Mouse (Mus musculus): Measurements from ENCODE around the gene Sprr1a.

The Sprr1a gene

DNA sequence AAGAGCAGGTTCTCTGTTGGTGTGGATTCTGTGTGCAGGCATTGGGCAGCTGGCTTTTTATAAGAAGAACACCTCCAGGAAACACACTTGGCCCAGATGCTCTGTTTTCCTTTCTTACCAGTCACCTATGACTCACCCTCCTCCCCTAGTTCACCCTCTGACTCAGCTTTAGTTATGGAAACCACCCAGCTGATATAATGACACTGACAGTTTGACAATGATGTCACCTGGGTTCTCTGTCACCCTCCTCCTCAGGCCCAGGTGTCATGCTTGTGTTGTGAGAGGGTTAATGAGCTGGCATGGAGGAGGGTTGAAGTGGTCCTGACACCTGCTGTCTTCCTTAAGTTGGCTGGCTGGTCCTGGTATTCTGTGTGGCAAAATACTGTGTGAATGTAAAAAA lies at the start of gene Sprr1a:
TSS of gene Sprr1a (minus strand) at position 33 of the 400 bp plus-strand sequence.
- peak; percentile 63 for DNase-seq

DNA sequence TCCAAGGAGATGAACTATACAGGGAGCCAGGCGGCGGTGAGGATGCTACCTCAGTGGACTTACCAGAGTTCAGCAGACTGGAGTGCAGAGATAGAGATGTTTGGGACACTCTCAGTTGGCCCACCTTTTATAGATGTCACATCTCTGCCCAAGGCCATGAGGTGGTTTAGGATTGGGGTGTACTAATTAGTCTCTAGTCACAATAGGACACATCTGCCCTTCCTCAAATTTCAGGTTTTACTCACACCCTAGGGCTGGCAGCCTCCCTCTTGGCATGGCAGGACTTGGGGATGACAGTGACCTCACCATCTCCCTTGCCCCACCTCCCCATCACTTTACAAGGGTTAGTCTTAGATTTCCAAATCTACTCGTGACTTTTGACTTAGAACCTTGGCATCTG lies 48.7 kb upstream of the Sprr1a start, which contains the start of gene 2310046K23Rik:
TSS of gene 2310046K23Rik (minus strand) at position 101 of the 400 bp plus-strand sequence.
- no peak for DNase-seq

DNA sequence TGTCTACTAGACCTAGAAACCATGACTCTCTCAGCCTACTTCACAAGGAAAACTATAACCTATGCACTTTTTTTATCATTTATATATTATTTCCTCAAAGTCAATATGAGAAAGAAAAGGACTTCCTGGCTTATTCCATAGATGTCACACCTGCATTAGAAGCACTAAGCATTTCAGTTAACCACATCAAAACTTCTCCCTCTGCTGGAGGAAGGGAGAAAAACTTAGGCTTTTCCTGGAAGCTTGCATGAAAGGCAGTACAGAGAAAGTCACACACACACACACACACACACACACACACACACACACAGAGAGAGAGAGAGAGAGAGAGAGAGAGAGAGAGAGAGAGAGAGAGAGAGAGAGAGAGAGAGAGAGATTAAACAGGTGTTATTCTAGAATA lies 26.6 kb upstream of the Sprr1a start:
- no peak for DNase-seq

- no peak for DNase-seq
Measured at GRCm38 (mm10) chr3:92510786-92511185, 25.1 kb upstream of the Sprr1a start.

DNA sequence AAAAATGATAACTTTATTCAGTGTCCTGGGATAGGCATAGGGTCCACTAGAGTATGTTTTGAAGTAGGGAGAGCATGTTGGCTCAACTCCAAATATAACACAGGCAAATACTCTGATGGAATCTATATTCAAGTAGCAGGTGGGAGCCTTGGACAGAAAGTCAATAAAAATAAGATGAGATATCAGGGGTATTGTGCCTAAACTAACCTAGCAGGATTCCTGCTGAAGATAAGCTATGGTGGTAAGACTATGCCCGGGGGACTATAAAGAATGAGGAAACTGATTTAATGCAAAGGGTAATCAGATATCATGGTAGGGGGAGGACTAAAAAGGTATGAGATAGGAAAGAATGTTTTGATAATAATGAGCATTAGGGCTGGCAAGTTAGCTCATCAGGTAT lies 22.5 kb upstream of the Sprr1a start:
- DNase-seq, result no peak

GRCm38 (mm10) chr3:92503528-92503927 lies 17.8 kb upstream of the Sprr1a start:
- no peak for DNase-seq

DNA sequence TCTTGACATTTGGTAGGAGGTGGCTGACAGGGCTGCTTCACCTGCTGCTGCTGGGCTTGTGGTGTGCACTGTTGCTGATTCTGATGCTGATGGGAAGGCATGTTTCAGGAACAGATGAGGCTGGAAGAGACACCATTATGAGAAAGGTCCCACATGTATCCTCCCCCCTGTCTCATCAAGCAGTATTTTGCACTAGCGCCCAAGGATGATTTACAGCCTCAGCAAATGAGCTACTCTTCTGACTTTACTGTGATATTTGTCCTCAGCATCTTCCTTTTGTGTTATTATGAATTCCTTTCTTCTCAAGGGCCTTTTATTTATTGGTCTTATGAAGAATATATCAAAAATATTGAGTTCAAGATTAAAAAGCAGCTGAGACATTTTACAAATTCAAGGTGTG lies 14.7 kb upstream of the Sprr1a start, which contains the start of gene Sprr4:
TSS of gene Sprr4 (minus strand) at position 101 of the 400 bp plus-strand sequence.
- peak; percentile 41 for DNase-seq

GRCm38 (mm10) chr3:92490262-92490661 lies 4.6 kb upstream of the Sprr1a start:
- DNase-seq, result peak; percentile 92

DNA sequence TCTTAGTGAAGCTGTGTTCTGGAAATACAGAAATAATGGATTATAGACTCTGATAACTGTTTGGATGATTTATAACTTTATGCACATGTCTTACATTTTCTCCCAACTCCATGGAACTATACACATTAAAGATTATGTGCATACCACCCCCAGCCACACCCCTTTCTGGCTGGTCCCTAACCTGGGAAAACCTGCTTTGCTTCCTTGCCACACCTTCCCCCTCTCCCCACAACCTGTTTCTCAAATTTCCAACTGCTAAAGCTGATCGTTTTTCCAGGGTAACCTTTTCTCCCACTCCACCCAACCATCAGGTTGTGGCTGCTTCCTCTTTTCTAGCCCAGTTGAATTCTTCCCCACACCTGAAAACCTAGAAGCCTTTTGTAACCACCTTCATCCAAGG lies 612 bp upstream of the Sprr1a start:
- peak; percentile 14 for DNase-seq

DNA sequence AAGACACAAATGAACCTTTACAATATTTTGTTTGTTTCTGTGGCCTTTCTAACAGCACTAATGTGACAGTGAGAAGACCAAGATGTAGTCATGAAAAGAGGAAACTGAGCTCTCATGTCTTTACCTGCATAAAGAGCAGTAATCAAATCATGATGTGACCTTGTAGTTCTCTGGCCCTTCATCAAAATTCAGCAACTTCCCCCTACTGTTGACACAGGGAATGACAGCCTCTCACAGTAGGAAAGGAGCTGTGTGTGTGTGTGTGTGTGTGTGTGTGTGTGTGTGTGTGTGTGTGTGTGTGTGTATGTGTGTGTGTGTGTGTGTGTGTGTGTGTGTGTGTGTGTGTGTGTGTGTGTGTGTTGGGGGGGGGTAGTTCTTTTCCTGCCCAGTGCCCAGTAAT lies 4.4 kb downstream of the Sprr1a start:
- DNase-seq, result peak; percentile 14

- no peak for DNase-seq
Measured at GRCm38 (mm10) chr3:92470111-92470510, 15.6 kb downstream of the Sprr1a start.

DNA sequence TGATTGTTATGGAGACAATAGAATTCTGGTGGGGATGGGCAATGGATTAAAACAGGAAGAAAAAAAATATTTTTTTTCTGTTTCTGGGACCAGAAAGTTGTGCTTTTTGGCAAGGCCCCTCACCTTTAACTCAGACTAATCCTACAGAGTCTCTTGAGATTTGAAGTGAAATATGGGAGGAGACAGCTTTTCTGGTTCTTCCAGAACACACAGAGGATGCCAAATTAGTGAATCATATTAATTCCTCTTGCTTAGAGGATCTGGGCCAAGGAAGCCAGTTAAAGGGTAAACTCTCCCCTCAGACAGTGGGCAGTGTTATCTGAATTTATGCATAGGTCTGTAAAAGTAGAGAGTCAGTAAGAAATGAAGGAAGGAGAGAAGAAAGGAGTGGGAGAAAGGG lies 18.3 kb downstream of the Sprr1a start:
- DNase-seq, result peak; percentile 16

GRCm38 (mm10) chr3:92466576-92466975 lies 19.1 kb downstream of the Sprr1a start:
- peak; percentile 3 for DNase-seq

DNA sequence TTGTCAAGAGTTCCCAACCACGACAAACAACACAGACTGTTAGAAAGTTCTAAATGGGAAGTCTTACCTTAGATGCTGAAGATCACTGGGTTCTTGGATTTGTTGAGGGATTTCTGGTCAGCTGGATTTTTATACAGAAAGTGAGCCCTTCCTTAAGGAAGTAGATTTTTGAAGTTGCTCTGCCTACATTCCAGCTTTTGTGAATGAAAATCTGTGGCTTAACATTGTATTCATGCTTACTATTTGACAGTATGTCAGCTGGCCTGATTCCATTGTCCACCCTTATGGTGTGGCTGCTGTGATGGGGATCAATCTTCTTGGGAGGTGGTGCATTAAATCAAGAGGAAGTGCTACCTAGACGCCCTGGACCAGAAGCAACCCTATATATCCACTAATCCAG lies 27.1 kb downstream of the Sprr1a start, which contains the start of gene Sprr3:
TSS of gene Sprr3 (minus strand) at position 101 of the 400 bp plus-strand sequence.
- DNase-seq, result no peak

GRCm38 (mm10) chr3:92455151-92455550 lies 30.5 kb downstream of the Sprr1a start:
- no peak for DNase-seq

DNA sequence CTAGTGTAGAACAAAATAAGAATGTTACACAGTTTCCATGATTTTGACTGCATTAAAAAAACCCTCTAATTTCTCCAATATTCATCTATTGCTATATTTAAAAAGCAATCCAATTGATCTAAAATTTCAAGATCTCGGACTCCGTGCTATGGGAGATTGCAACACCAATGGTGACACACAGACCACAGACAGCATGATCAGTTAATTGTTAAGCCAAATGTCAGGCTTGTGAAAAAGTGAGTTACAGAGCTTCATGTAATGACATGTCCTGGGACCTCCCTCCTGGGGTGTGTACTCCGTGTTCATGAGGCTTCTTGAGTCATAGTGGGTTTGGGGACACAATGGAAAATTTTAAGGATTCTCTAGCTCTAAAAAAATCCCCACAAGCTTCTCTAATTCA lies 45.5 kb downstream of the Sprr1a start:
- DNase-seq, result no peak

GRCm38 (mm10) chr3:92438689-92439088 lies 47.0 kb downstream of the Sprr1a start, which contains the start of gene Sprr1b:
Gene Sprr1b (minus strand): TSS chr3:92438789.
- no peak for DNase-seq
